Mouse (Mus musculus): ENCODE results near the gene Gm2888. TPM values are rescaled to one million over a fixed set of nuclear protein-coding genes. Genes with fewer than 3 reads are reported as not detected.
A peak's percentile ranks its signal among the peaks of the same experiment; 100 is the strongest.
"Not testable (repeated sequence)": the region's sequence is repeated elsewhere in the genome, so short reads cannot be mapped to it uniquely, and the experiment has no call there.

Gene Gm2888
- not detected in 2 replicates for polyA plus RNA-seq (2015; fragmentation: Nextera tagmentation; extraction: Ambion mirVana)

DNA sequence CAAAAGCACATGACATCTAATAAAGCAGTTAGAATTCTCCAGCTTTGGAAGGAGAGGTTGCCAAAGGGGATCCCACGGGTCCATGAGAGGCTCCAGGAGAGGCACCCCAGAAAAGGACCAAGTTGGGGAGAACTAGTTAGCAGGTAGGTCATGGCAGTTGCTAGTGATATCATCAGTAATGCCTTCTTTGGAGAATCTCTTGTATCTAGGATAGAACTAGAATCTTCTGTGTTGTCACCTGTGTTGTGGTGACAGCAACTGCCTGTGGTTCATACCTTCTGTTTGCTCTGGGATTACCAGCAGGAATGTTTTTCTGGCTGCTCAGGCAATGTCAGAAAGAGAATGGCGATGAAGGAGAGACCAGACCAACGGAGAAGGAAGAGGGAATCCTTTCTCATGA is at the start of gene Gm2888:
Gm2888 (plus strand) TSS at position 301 of the 400 bp plus-strand sequence.
- H3K4me3 ChIP-seq (ENCODE audit: low read depth, low read length); H3K27me3 ChIP-seq (replicated peaks; ENCODE audit: insufficient read depth, low read length); H3K27ac ChIP-seq (ENCODE audit: low read length); H3K36me3 ChIP-seq (ENCODE audit: insufficient read depth, low read length); H3K9me3 ChIP-seq (ENCODE audit: low read length); H3K9ac ChIP-seq (replicated peaks; ENCODE audit: low read depth); H3K4me1 ChIP-seq (ENCODE audit: insufficient read depth, low read depth, low read length); ATAC-seq; DNase-seq (ENCODE audit: low spot score); H3K4me2 ChIP-seq (replicated peaks; ENCODE audit: low read depth, low read length): not testable (repeated sequence)
- WGBS: 68% methylated on average over 2 of the region's 3 CpGs

DNA sequence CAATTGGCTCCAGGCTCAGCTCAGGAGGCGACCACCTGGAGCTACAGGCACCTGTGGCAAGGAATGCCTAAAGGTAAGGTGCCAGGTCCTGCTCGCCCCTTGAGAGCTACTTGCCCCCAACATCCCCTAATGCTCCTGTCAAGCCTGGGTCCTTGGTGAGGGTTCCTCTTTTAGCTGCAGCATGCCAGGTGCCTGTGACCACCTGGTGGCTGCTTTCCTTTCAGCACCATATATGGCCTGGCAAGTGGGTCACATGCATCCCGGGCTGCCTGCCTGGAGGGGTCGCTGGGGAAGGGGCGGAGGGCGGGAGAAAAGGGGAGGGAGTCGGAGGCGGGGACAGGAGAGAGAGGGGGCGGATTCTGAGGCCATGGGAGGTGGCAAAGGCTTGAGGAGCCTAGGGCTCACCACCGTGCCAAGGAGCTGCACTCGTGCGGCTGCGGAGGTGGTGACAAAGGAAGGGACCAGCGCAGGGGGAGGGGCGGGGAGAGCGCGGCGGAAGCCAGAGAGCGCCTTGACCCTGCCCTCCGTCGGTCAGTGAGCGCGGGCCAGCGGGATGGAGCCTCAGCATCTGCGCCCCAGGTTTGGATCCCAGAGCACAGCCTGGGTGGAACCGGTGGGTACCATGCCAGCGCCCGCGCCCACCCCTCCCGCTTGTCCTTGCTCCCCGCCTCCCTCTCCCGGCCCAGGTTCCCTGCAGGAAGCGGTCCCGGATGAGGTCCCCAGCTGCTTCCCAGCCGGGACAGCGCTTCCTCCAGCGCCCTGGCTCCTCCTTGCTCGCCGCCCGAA is 19.1 kb downstream of the Gm2888 start, which contains the start of gene Gm2897:
Gm2897 (plus strand) TSS at position 559 of the 786 bp plus-strand sequence.
- peak within 1 kb of the TSS; percentile 55 for H3K4me2 ChIP-seq (replicated peaks; ENCODE audit: low read depth, low read length)
- peak; percentile 22 for DNase-seq (ENCODE audit: low spot score)
- H3K9ac ChIP-seq (replicated peaks; ENCODE audit: low read depth); ATAC-seq; H3K36me3 ChIP-seq (ENCODE audit: insufficient read depth, low read length); H3K27ac ChIP-seq (ENCODE audit: low read length); H3K9me3 ChIP-seq (ENCODE audit: low read length); H3K27me3 ChIP-seq (replicated peaks; ENCODE audit: insufficient read depth, low read length); H3K4me1 ChIP-seq (ENCODE audit: insufficient read depth, low read depth, low read length): not testable (repeated sequence)
- peak within 1 kb of the TSS; percentile 26 for H3K4me3 ChIP-seq (ENCODE audit: low read depth, low read length)
- WGBS: 8% methylated on average over 16 of the region's 40 CpGs

DNA sequence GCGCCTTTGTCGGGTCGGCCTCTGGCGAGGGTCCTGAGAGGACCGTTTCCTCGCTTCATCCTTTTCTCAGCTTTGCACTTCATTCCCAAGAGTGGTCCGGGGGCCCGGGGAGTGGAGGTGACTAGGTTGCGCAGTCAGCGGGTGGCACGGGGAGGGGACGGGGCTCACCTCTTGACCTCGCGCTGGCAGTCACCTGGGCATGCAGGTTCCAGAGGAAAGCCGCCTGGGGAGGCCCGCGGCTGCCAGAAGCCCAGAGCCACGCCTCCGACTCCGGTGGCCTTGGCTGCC is 19.7 kb downstream of the Gm2888 start:
- H3K27me3 ChIP-seq (replicated peaks; ENCODE audit: insufficient read depth, low read length); ATAC-seq; H3K9me3 ChIP-seq (ENCODE audit: low read length); H3K36me3 ChIP-seq (ENCODE audit: insufficient read depth, low read length); H3K27ac ChIP-seq (ENCODE audit: low read length); H3K4me1 ChIP-seq (ENCODE audit: insufficient read depth, low read depth, low read length); H3K9ac ChIP-seq (replicated peaks; ENCODE audit: low read depth): not testable (repeated sequence)
- H3K4me3 ChIP-seq (ENCODE audit: low read depth, low read length): peak overlapping the region; percentile 26
- DNase-seq (ENCODE audit: low spot score): peak; percentile 3
- 1% methylated on average over 13 of the region's 20 CpGs for WGBS
- H3K4me2 ChIP-seq (replicated peaks; ENCODE audit: low read depth, low read length): peak overlapping the region; percentile 55

DNA sequence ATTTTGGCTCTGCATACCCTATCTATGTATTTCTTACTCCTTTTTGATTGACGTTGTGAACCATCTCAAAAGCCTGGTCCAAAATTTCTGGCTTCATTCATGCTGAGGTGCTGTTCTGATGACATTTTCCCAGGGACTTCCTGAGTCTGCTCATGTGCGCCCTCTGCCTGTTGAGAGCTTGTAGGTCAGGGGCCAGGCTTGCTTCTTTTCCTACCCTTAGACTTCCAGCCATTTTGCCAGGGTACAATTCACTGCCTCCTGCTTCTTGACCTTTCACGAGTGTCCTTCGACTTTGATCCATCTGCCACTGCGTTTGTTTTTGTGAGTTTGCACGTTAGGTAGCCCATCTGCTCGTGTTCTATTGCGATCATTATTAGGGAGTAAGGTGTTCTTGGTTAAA is 20.3 kb downstream of the Gm2888 start:
- not testable (repeated sequence) for H3K9ac ChIP-seq (replicated peaks; ENCODE audit: low read depth); H3K27me3 ChIP-seq (replicated peaks; ENCODE audit: insufficient read depth, low read length); H3K4me2 ChIP-seq (replicated peaks; ENCODE audit: low read depth, low read length); H3K9me3 ChIP-seq (ENCODE audit: low read length); H3K27ac ChIP-seq (ENCODE audit: low read length); H3K4me3 ChIP-seq (ENCODE audit: low read depth, low read length); DNase-seq (ENCODE audit: low spot score); H3K36me3 ChIP-seq (ENCODE audit: insufficient read depth, low read length); ATAC-seq; H3K4me1 ChIP-seq (ENCODE audit: insufficient read depth, low read depth, low read length)
- WGBS: 1% methylated on average over 5 of the region's 8 CpGs
- peak; percentile 23; the same call in 1 of the 2 replicates for TF ChIP-seq CTCF (IDR thresholded peaks at IDR 0.05)

Other genes with a start within 250 kb of the Gm2888 start
- gene Gm2897, start 19.3 kb downstream of the Gm2888 start, polyA plus RNA-seq (2015; fragmentation: Nextera tagmentation; extraction: Ambion mirVana): 0.84 and 1.0 TPM in 2 replicates
- gene Gm10340, start 104.0 kb downstream of the Gm2888 start, polyA plus RNA-seq (2015; fragmentation: Nextera tagmentation; extraction: Ambion mirVana): not detected in 2 replicates
- gene Gm5795, start 158.3 kb downstream of the Gm2888 start, polyA plus RNA-seq (2015; fragmentation: Nextera tagmentation; extraction: Ambion mirVana): not detected in 2 replicates
- gene D830030K20Rik, start 178.5 kb downstream of the Gm2888 start, polyA plus RNA-seq (2015; fragmentation: Nextera tagmentation; extraction: Ambion mirVana): 0.71 and 1.7 TPM in 2 replicates

All from lung, postnatal 0 days (tissue).